Comparison of ENCODE assay signal across 12 mouse cellular contexts in the genomic region with DNA sequence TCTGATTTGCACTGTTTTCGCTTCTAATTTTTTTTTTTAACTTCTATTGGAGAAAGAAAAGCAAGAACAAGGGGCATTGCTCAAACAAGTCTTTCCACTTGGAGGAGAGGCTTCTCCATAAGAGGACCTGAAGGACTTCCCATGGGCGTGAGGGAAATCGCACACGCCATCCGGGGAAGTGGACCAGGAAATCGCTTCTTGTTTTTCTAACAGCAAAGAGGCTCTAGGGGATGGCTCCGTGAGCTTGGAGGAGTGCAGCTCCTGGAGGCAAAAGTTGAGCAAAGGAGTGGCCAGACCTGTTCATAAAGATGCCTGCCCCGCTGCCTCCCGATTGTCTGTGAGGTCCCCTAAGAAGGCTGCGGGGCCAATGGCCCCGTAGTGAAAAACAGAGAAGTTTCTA. TPM values are rescaled to one million over a fixed set of nuclear protein-coding genes. Genes with fewer than 3 reads are reported as not detected.
DNase-seq lines count a peak whose midpoint lies in the region; ATAC-seq and TF ChIP-seq lines count a peak whose summit lies in the region.
"Had no signal": no experiment of that assay in that cellular context is flagged by ENCODE, and none has a peak within 500 bp of the region (broad histone marks: within the 10 kb centered on the region; RNA-seq: fewer than 3 reads in every experiment).

No protein-coding gene starts in this region.

- no peak for ATAC-seq in midbrain, embryonic 15.5 days (replicated peaks)
- no peak for ATAC-seq in midbrain, embryonic 16.5 days
- no peak for ATAC-seq in lung, embryonic 14.5 days (ENCODE audit: insufficient read depth)
- ATAC-seq: forebrain, embryonic 15.5 days had no signal

- peak; percentile 39 for DNase-seq in gastrocnemius, adult 2 months
- no peak for DNase-seq in gastrocnemius, postnatal 14 days
- no peak for DNase-seq in lung, embryonic 14.5 days
- DNase-seq in cerebellum, adult 18-20 months: no peak
- DNase-seq in layer of hippocampus, adult 11-12 months (ENCODE audit: low spot score): no peak
- no peak for DNase-seq in right cerebral cortex, adult 18-20 months
- DNase-seq: adrenal gland, adult 2 months; cerebellum, adult 11-12 months had no signal

- no peak for TF ChIP-seq CTCF in gastrocnemius, adult 2 months (IDR thresholded peaks at IDR 0.05)
- TF ChIP-seq CTCF in lung, embryonic 14.5 days (IDR thresholded peaks at IDR 0.05; ENCODE audit: low read depth): no peak

- no peaks in the 10 kb centered on the region for H3K36me3 ChIP-seq in midbrain, embryonic 15.5 days (replicated peaks)
- H3K36me3 ChIP-seq in midbrain, embryonic 16.5 days (ENCODE audit: control insufficient read depth, insufficient read depth, low read length): no peaks in the 10 kb centered on the region
- no peaks in the 10 kb centered on the region for H3K36me3 ChIP-seq in lung, embryonic 14.5 days (ENCODE audit: insufficient read depth)
- H3K36me3 ChIP-seq: forebrain, embryonic 15.5 days; limb, embryonic 10.5 days had no signal

- H3K27me3 ChIP-seq in midbrain, embryonic 15.5 days (replicated peaks): no peaks in the 10 kb centered on the region
- H3K27me3 ChIP-seq in midbrain, embryonic 16.5 days (ENCODE audit: control insufficient read depth, insufficient read depth, low read depth, low read length): no peaks in the 10 kb centered on the region
- H3K27me3 ChIP-seq in lung, embryonic 14.5 days (ENCODE audit: insufficient read depth, low read length): no peaks in the 10 kb centered on the region
- H3K27me3 ChIP-seq: forebrain, embryonic 15.5 days had no signal

- H3K9me3 ChIP-seq in midbrain, embryonic 15.5 days: no peaks in the 10 kb centered on the region
- no peaks in the 10 kb centered on the region for H3K9me3 ChIP-seq in midbrain, embryonic 16.5 days (replicated peaks; ENCODE audit: control insufficient read depth, low read length, poor library complexity, severe bottlenecking)
- H3K9me3 ChIP-seq in lung, embryonic 14.5 days (ENCODE audit: low read depth, low read length): no peaks in the 10 kb centered on the region
- H3K9me3 ChIP-seq: forebrain, embryonic 15.5 days; limb, embryonic 10.5 days had no signal

- peak overlapping the region; percentile 89 for H3K27ac ChIP-seq in gastrocnemius, adult 2 months
- H3K27ac ChIP-seq in midbrain, embryonic 15.5 days: 0 out of 2 replicates have a peak overlapping the region, but pooled peaks have one; percentile 2
- H3K27ac ChIP-seq in midbrain, embryonic 16.5 days (ENCODE audit: low read length): no peak overlapping the region
- H3K27ac ChIP-seq in lung, embryonic 14.5 days (ENCODE audit: low read depth): no peak overlapping the region
- H3K27ac ChIP-seq: forebrain, embryonic 15.5 days; limb, embryonic 10.5 days had no signal

- H3K4me1 ChIP-seq in midbrain, embryonic 15.5 days: no peaks in the 10 kb centered on the region
- H3K4me1 ChIP-seq in midbrain, embryonic 16.5 days (ENCODE audit: control insufficient read depth, insufficient read depth, low read length): no peaks in the 10 kb centered on the region
- no peaks in the 10 kb centered on the region for H3K4me1 ChIP-seq in lung, embryonic 14.5 days (ENCODE audit: insufficient read depth)
- H3K4me1 ChIP-seq: forebrain, embryonic 15.5 days had no signal

- H3K4me2 ChIP-seq in midbrain, embryonic 15.5 days: no peak overlapping the region
- no peak overlapping the region for H3K4me2 ChIP-seq in midbrain, embryonic 16.5 days (ENCODE audit: low read length)
- peak overlapping the region; percentile 32 for H3K4me2 ChIP-seq in lung, embryonic 14.5 days
- H3K4me2 ChIP-seq: forebrain, embryonic 15.5 days had no signal

- H3K4me3 ChIP-seq in gastrocnemius, adult 2 months: peak overlapping the region; percentile 67
- H3K4me3 ChIP-seq in midbrain, embryonic 15.5 days: no peak overlapping the region
- no peak overlapping the region for H3K4me3 ChIP-seq in midbrain, embryonic 16.5 days (ENCODE audit: low read depth, low read length)
- no peak overlapping the region for H3K4me3 ChIP-seq in lung, embryonic 14.5 days (ENCODE audit: low read depth, low read length)
- H3K4me3 ChIP-seq: forebrain, embryonic 15.5 days; limb, embryonic 10.5 days had no signal

- intact Hi-C loops in gastrocnemius, adult 2 months (cut with DNase I): no loop called here
- intact Hi-C loops in gastrocnemius, postnatal 14 days (cut with DNase I; ENCODE audit: low total_unique reads): no loop called here

- WGBS in midbrain, embryonic 15.5 days: 91% methylated on average over 11 of the region's 11 CpGs
- WGBS in midbrain, embryonic 16.5 days: 90% methylated on average over 11 of the region's 11 CpGs
- 66% methylated on average over 11 of the region's 11 CpGs for WGBS in lung, embryonic 14.5 days

- H3K9ac ChIP-seq in midbrain, embryonic 15.5 days: no peak overlapping the region
- no peak overlapping the region for H3K9ac ChIP-seq in midbrain, embryonic 16.5 days (ENCODE audit: low read depth, low read length)
- H3K9ac ChIP-seq in lung, embryonic 14.5 days: no peak overlapping the region
- H3K9ac ChIP-seq: forebrain, embryonic 15.5 days had no signal

RNA-seq across cellular contexts. Expression of a gene that starts 29.0 kb away (rescaled TPM):
- 10 to 100 TPM; 78.8 to 85.4 TPM for total RNA-seq in gastrocnemius, adult 2 months (2021)
- total RNA-seq in gastrocnemius, postnatal 14 days (2021): 100 to 1,000 TPM in 1 of 2 experiments, 10 to 100 TPM in 1; 81.4 to 133 TPM
- 9.6 and 9.9 TPM in 2 replicates for polyA plus RNA-seq in midbrain, embryonic 15.5 days (2015; fragmentation: Nextera tagmentation; extraction: Ambion mirVana)
- 8.4 and 9.1 TPM in 2 replicates for polyA plus RNA-seq in midbrain, embryonic 16.5 days (2015; fragmentation: Nextera tagmentation; extraction: Ambion mirVana)
- polyA plus RNA-seq in lung, embryonic 14.5 days (2014; fragmentation: Nextera tagmentation; extraction: Ambion mirVana): 18.5 and 18.8 TPM in 2 replicates

Comparison
In these comparisons a context has a peak if more than half of its experiments do, and no peak if none do; other contexts are left out.
1. H3K27ac ChIP-seq: peak in gastrocnemius, adult 2 months (single experiment) and midbrain, embryonic 15.5 days (single experiment); none in midbrain, embryonic 16.5 days (single experiment) and lung, embryonic 14.5 days (single experiment).